Comparison of ENCODE assay signal across 17 mouse cellular contexts in genomic region chr5:129997700-129998099, GRCm38 (mm10). TPM values are rescaled to one million over a fixed set of nuclear protein-coding genes. Genes with fewer than 3 reads are reported as not detected.
A peak's percentile ranks its signal among the peaks of the same experiment; 100 is the strongest.
DNase-seq lines count a peak whose midpoint lies in the region; ATAC-seq and TF ChIP-seq lines count a peak whose summit lies in the region.
"Had no signal": no experiment of that assay in that cellular context is flagged by ENCODE, and none has a peak within 500 bp of the region (broad histone marks: within the 10 kb centered on the region; RNA-seq: fewer than 3 reads in every experiment).

No protein-coding gene starts in this region.

- no peak overlapping the region for H3K9ac ChIP-seq in stomach, postnatal 0 days (ENCODE audit: low read length)
- H3K9ac ChIP-seq in hindbrain, embryonic 12.5 days, result no peak overlapping the region
- H3K9ac ChIP-seq: forebrain, embryonic 13.5 days; heart, embryonic 13.5 days; intestine, embryonic 15.5 days; neural tube, embryonic 12.5 days had no signal

- no peak overlapping the region for H3K4me2 ChIP-seq in stomach, postnatal 0 days (replicated peaks; ENCODE audit: low read depth)
- no peak overlapping the region for H3K4me2 ChIP-seq in hindbrain, embryonic 12.5 days (replicated peaks)
- H3K4me2 ChIP-seq: forebrain, embryonic 13.5 days; heart, embryonic 13.5 days; intestine, embryonic 15.5 days; neural tube, embryonic 12.5 days had no signal

- no peaks in the 10 kb centered on the region for H3K27me3 ChIP-seq in thymus, adult 2 months (ENCODE audit: control insufficient read depth, insufficient read depth, low read length)
- H3K27me3 ChIP-seq in G1E (ENCODE audit: insufficient read depth, low read length), result no peaks in the 10 kb centered on the region
- no peaks in the 10 kb centered on the region for H3K27me3 ChIP-seq in stomach, postnatal 0 days (ENCODE audit: control insufficient read depth, insufficient read depth, low read length)
- no peaks in the 10 kb centered on the region for H3K27me3 ChIP-seq in hindbrain, embryonic 12.5 days
- H3K27me3 ChIP-seq: forebrain, embryonic 13.5 days; heart, embryonic 13.5 days; intestine, embryonic 15.5 days; neural tube, embryonic 12.5 days had no signal

- peaks cover 8% of the 10 kb centered on the region for H3K4me1 ChIP-seq in thymus, adult 2 months (replicated peaks; ENCODE audit: control insufficient read depth, insufficient read depth, low read length)
- H3K4me1 ChIP-seq in G1E (ENCODE audit: insufficient read depth, low read depth, low read length), result peaks cover 74% of the 10 kb centered on the region
- H3K4me1 ChIP-seq in stomach, postnatal 0 days (replicated peaks; ENCODE audit: control insufficient read depth, insufficient read depth), result no peaks in the 10 kb centered on the region
- H3K4me1 ChIP-seq in hindbrain, embryonic 12.5 days, result peaks cover 7% of the 10 kb centered on the region
- H3K4me1 ChIP-seq: intestine, embryonic 15.5 days had no signal

- no peak overlapping the region for H3K4me3 ChIP-seq in layer of hippocampus, adult 2 months
- H3K4me3 ChIP-seq in thymus, adult 2 months (ENCODE audit: control insufficient read depth, insufficient read depth, low read length), result no peak overlapping the region
- H3K4me3 ChIP-seq in G1E (ENCODE audit: low read depth, low read length), result peak overlapping the region; percentile 35; the same call in 1 of the 2 replicates
- H3K4me3 ChIP-seq in stomach, postnatal 0 days (ENCODE audit: low read depth, low read length), result no peak overlapping the region
- no peak overlapping the region for H3K4me3 ChIP-seq in hindbrain, embryonic 12.5 days
- H3K4me3 ChIP-seq: forebrain, embryonic 13.5 days; heart, embryonic 13.5 days; intestine, embryonic 15.5 days; limb, embryonic 10.5 days; neural tube, embryonic 12.5 days had no signal

- TF ChIP-seq EP300 in stomach, postnatal 0 days (optimal IDR thresholded peaks at IDR 0.05), result no peak

- no peak overlapping the region for H3K27ac ChIP-seq in layer of hippocampus, adult 2 months
- H3K27ac ChIP-seq in thymus, adult 2 months (ENCODE audit: control insufficient read depth, insufficient read depth, low read length), result no peak overlapping the region
- H3K27ac ChIP-seq in stomach, postnatal 0 days (replicated peaks), result no peak overlapping the region
- no peak overlapping the region for H3K27ac ChIP-seq in hindbrain, embryonic 12.5 days
- H3K27ac ChIP-seq: forebrain, embryonic 13.5 days; heart, embryonic 13.5 days; intestine, embryonic 15.5 days; limb, embryonic 10.5 days; neural tube, embryonic 12.5 days had no signal

- no peak for DNase-seq in layer of hippocampus, adult 2 months (ENCODE audit: low spot score in 2 of 2)
- no peak for DNase-seq in layer of hippocampus, adult 8-10 months (ENCODE audit: low spot score in 2 of 2)
- peak; percentile 15 for DNase-seq in thymus, postnatal 14 days
- DNase-seq in thymus, adult 2 months, result no peak
- no peak for DNase-seq in G1E (ENCODE audit: low spot score)
- no peak for DNase-seq in stomach, postnatal 0 days (ENCODE audit: low spot score)
- DNase-seq: cerebellum, adult 2 months; gastrocnemius, postnatal 36 days; kidney, postnatal 25 days; lung, adult 2 months; right cerebral cortex, postnatal 14 days had no signal

- H3K36me3 ChIP-seq in thymus, adult 2 months (ENCODE audit: control insufficient read depth, insufficient read depth, low read length), result 0 out of 2 replicates have a peak, but pooled peaks cover 4% of the 10 kb centered on the region
- H3K36me3 ChIP-seq in G1E (replicated peaks), result peaks cover 87% of the 10 kb centered on the region
- no peaks in the 10 kb centered on the region; the same call in 1 of the 2 replicates for H3K36me3 ChIP-seq in stomach, postnatal 0 days (ENCODE audit: control insufficient read depth, insufficient read depth, low read length)
- H3K36me3 ChIP-seq in hindbrain, embryonic 12.5 days, result 0 out of 2 replicates have a peak, but pooled peaks cover 3% of the 10 kb centered on the region
- H3K36me3 ChIP-seq: neural tube, embryonic 12.5 days had no signal

- ATAC-seq in G1E (ENCODE audit: extremely low read depth, insufficient number of reproducible peaks, low FRiP score, poor library complexity, severe bottlenecking), result no peak
- ATAC-seq in stomach, postnatal 0 days (ENCODE audit: low FRiP score, low TSS enrichment), result no peak
- no peak for ATAC-seq in hindbrain, embryonic 12.5 days (ENCODE audit: low FRiP score)
- ATAC-seq: forebrain, embryonic 13.5 days; intestine, embryonic 15.5 days had no signal

- TF ChIP-seq CTCF in layer of hippocampus, adult 2 months (conservative IDR thresholded peaks at IDR 0.05), result peak; percentile 36
- no peak for TF ChIP-seq CTCF in thymus, adult 2 months (IDR thresholded peaks at IDR 0.05; ENCODE audit: borderline replicate concordance, control insufficient read depth, extremely low read depth, insufficient read depth, low read length, poor library complexity)
- no peak for TF ChIP-seq CTCF in G1E (IDR thresholded peaks at IDR 0.05; ENCODE audit: low read depth, low read length)
- TF ChIP-seq CTCF in stomach, postnatal 0 days (IDR thresholded peaks at IDR 0.05; ENCODE audit: low read depth), result peak; percentile 33; the same call in 1 of the 2 replicates

- TF ChIP-seq POLR2A in thymus, adult 2 months (IDR thresholded peaks at IDR 0.05; ENCODE audit: control insufficient read depth, extremely low read depth, insufficient read depth, low read length, poor library complexity), result no peak

- WGBS in thymus, adult 2 months, result 60% methylated on average over 19 of the region's 19 CpGs
- WGBS in stomach, postnatal 0 days, result 66% methylated on average over 19 of the region's 19 CpGs
- WGBS in hindbrain, embryonic 12.5 days, result 75% methylated on average over 19 of the region's 19 CpGs

- no peaks in the 10 kb centered on the region for H3K9me3 ChIP-seq in G1E (replicated peaks)
- H3K9me3 ChIP-seq in stomach, postnatal 0 days (ENCODE audit: control insufficient read depth, low read length), result no peaks in the 10 kb centered on the region
- no peaks in the 10 kb centered on the region for H3K9me3 ChIP-seq in hindbrain, embryonic 12.5 days (replicated peaks)
- H3K9me3 ChIP-seq: forebrain, embryonic 13.5 days; heart, embryonic 13.5 days; intestine, embryonic 15.5 days; limb, embryonic 10.5 days; neural tube, embryonic 12.5 days had no signal

RNA-seq across cellular contexts. Expression of gene Gusb, which starts 5.1 kb away (rescaled TPM):
- 10 to 100 TPM; 10.9 to 11.4 TPM for total RNA-seq in layer of hippocampus, adult 2 months (2021)
- total RNA-seq in layer of hippocampus, adult 8-10 months (2022), result 10 to 100 TPM; 11.2 to 60.7 (median 28.9) TPM
- 55.1 and 57.5 TPM in 2 replicates for polyA plus RNA-seq in thymus, adult 2 months (2012; rRNA removed)
- total RNA-seq in G1E (2014; fragmentation: Nextera tagmentation), result 53.6 and 54.1 TPM in 2 replicates
- 68.0 and 74.6 TPM in 2 replicates for total RNA-seq in G1E (2017)
- polyA plus RNA-seq in G1E (2012), result 19.5 and 21.9 TPM in 2 replicates
- 32.0 and 33.9 TPM in 2 replicates for polyA plus RNA-seq in stomach, postnatal 0 days (2015; fragmentation: Nextera tagmentation; extraction: Ambion mirVana)
- polyA plus RNA-seq in hindbrain, embryonic 12.5 days (2016; fragmentation: Nextera tagmentation; extraction: Ambion mirVana), result 31.4 and 31.5 TPM in 2 replicates

RNA-seq across cellular contexts. Expression of gene Asl, which starts 31.3 kb away (rescaled TPM):
- 10 to 100 TPM; 18.2 to 27.3 TPM for total RNA-seq in layer of hippocampus, adult 2 months (2021)
- 10 to 100 TPM; 18.9 to 38.2 (median 26.3) TPM for total RNA-seq in layer of hippocampus, adult 8-10 months (2022)
- polyA plus RNA-seq in thymus, adult 2 months (2012; rRNA removed), result 33.0 and 40.4 TPM in 2 replicates
- 32.8 and 48.6 TPM in 2 replicates for total RNA-seq in G1E (2014; fragmentation: Nextera tagmentation)
- total RNA-seq in G1E (2017), result 29.4 and 34.2 TPM in 2 replicates
- polyA plus RNA-seq in G1E (2012), result 22.6 and 23.9 TPM in 2 replicates
- polyA plus RNA-seq in stomach, postnatal 0 days (2015; fragmentation: Nextera tagmentation; extraction: Ambion mirVana), result 27.3 and 36.1 TPM in 2 replicates
- 23.5 and 34.7 TPM in 2 replicates for polyA plus RNA-seq in hindbrain, embryonic 12.5 days (2016; fragmentation: Nextera tagmentation; extraction: Ambion mirVana)

RNA-seq across cellular contexts. Expression of gene Crcp, which starts 31.4 kb away (rescaled TPM):
- 10 to 100 TPM; 35.6 to 35.7 TPM for total RNA-seq in layer of hippocampus, adult 2 months (2021)
- 10 to 100 TPM; 31.8 to 38.2 (median 35.6) TPM for total RNA-seq in layer of hippocampus, adult 8-10 months (2022)
- 17.0 and 17.5 TPM in 2 replicates for polyA plus RNA-seq in thymus, adult 2 months (2012; rRNA removed)
- total RNA-seq in G1E (2014; fragmentation: Nextera tagmentation), result 86.2 and 94.0 TPM in 2 replicates
- total RNA-seq in G1E (2017), result 45.0 and 46.7 TPM in 2 replicates
- polyA plus RNA-seq in G1E (2012), result 10.2 and 12.4 TPM in 2 replicates
- polyA plus RNA-seq in stomach, postnatal 0 days (2015; fragmentation: Nextera tagmentation; extraction: Ambion mirVana), result 26.0 and 26.4 TPM in 2 replicates
- polyA plus RNA-seq in hindbrain, embryonic 12.5 days (2016; fragmentation: Nextera tagmentation; extraction: Ambion mirVana), result 53.3 and 56.0 TPM in 2 replicates

RNA-seq across cellular contexts. Expression of gene Vkorc1l1, which starts 55.9 kb away (rescaled TPM):
- 10 to 100 TPM; 42.2 to 44.0 TPM for total RNA-seq in layer of hippocampus, adult 2 months (2021)
- 10 to 100 TPM; 43.6 to 50.2 (median 45.9) TPM for total RNA-seq in layer of hippocampus, adult 8-10 months (2022)
- polyA plus RNA-seq in thymus, adult 2 months (2012; rRNA removed), result 20.9 and 24.2 TPM in 2 replicates
- total RNA-seq in G1E (2014; fragmentation: Nextera tagmentation) (122 and 152 TPM in 2 replicates), G1E (2017) (76.7 and 90.2 TPM in 2 replicates)
- polyA plus RNA-seq in G1E (2012), result 21.6 and 24.1 TPM in 2 replicates
- 24.1 TPM in 2 replicates for polyA plus RNA-seq in stomach, postnatal 0 days (2015; fragmentation: Nextera tagmentation; extraction: Ambion mirVana)
- 40.9 and 42.4 TPM in 2 replicates for polyA plus RNA-seq in hindbrain, embryonic 12.5 days (2016; fragmentation: Nextera tagmentation; extraction: Ambion mirVana)

Comparison
In these comparisons a context has a peak if more than half of its experiments do, and no peak if none do; other contexts are left out.
1. CTCF ChIP-seq: peak in layer of hippocampus, adult 2 months (single experiment) and stomach, postnatal 0 days (single experiment); none in thymus, adult 2 months (single experiment) and G1E (single experiment).